Mouse (Mus musculus): ENCODE measurements at regions not wholly inside any gene's neighbourhood (a gene's known extent, or its start where the extent isn't known, plus 50 kb on each side); places are given as distances from the start of the nearest gene placed in this dataset.

DNA sequence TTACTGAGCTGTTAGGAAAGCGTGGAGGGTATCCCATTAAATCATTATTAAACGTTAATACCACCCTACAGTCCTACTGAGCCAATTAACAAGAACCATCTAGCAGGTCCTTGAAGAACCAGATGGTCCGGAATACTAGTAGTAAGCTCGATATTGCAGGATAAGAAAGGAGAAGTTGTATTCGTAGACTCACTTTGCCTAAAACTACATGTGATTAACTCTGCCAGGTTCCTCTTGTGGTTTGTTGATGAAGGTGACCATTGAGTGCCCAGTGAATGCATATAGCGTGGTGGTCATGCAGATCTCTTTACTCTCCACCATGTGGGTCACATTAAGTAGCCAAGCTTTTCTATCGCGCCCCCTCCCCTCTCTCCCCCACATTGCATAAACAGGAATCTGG is 435.0 kb downstream of the Adgrl2 start:
- no peak for DNase-seq

DNA sequence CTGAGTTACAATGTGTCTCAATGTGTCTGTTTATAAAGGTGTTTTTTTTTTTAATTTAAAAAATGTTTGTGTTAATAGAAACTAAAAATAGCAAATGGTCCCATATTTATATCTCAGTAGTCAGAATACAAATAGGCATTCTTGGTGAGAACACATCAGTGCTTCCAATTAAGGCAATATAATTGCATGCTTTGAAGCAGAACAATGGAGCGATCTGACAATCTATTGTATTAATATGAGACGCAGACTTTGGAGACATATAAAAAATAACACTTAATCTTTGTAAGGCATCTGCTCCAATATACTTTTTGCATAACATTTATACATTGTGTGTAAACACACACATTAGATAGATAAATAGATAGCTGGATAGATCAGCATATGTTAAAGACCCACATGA is 439.6 kb downstream of the Adgrl2 start:
- DNase-seq, result no peak

DNA sequence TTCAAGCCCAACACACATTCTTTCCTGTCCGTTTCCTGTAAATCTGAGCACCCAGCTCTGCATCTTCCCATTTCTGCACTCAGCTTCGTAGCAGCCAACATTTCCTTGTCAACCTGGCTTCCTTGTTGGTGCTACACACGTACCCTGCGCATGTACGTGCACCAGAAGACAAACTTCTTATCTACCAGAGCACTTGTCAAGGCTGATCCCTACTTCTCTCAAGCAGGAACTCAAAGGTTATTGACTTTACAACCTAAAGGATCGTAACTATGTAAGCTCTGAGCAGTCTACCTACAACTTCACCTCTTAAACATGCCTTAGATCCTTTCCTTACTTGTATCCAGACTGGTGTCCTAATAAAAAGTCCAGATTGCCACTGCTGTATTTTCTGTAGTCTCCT is 445.4 kb downstream of the Adgrl2 start:
- DNase-seq, result no peak

GRCm38 (mm10) chr3:148542217-148542616 is 448.1 kb downstream of the Adgrl2 start:
- no peak for DNase-seq

- no peak for DNase-seq
These were observed 452.6 kb downstream of the Adgrl2 start for GRCm38 (mm10) chr3:148537669-148538271.

DNA sequence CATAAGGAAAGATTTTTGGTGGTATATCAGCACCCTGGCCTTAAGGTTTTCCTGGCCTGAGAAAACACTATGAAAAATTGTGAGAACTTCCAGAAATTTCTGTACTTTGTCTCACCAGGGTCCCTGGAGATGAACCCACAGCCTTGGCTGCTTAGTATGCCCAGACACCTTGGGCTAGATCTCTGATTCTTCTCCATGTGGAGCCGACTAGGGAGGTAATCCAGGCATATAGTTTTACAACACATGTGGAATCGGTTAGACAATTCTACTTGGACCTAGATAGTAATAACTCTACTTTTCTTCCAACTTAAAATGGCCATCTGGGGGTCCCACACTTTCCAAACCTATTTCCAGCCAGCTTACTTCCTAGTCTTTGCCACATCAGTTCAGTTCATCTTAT is 460.5 kb downstream of the Adgrl2 start:
- DNase-seq, result no peak

DNA sequence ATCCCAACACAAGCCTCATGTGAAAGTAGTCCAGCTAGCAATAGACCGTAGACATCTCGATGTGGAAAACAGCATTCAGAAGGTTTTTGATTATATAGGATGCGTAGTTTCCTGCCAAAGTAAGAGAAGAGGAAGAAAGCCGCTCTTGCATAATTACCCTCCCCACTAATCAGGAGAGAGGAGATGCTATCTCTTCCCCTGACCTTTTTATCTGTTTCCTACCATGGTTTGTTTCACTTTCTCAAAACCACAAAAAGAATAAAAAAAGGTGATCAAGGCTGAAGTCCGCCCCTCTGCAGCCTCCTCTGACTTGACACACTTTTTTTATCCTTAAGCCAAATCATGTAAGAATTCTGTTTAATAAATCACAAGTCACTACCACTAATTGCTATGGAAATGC is 480.0 kb downstream of the Adgrl2 start:
- no peak for DNase-seq

DNA sequence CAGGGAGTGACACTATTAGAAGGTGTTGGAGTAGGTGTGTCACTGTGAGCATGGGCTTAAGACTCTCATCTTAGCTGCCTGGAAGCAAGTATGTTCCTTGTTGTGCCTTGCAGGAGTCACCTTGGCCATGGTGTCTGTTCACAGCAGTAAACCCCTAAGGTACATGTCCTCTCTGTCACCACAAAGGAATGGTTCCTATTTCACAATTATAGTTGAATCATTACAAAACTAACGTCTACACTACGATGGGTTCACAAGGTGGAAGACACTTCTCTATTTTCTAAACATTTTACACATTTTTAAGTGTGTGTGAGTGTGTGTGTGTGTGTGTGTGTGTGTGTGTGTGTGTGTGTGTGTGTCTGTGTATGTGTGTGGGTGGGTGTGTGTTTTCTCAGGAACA is 485.4 kb downstream of the Adgrl2 start:
- DNase-seq, result no peak

DNA sequence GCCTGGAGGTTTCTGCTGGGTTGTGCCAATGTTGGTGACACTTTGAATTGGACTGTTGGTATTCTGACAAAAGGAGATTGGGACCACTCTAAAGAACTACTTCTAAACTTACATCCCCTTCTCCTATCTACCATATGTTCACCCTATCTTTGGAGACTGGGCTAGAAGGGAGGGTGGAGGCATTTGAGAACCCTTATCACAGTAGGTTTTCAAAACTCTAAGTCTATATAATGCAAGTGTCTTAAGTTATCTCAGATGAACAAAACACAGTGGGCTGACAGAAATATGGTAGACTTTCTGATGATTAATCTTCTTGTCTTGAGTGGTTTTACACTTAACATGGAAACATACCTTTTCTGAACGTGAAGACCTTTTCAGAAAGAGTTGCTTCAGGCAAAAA is 486.9 kb downstream of the Adgrl2 start:
- DNase-seq, result no peak

GRCm38 (mm10) chr3:148501801-148502200 is 488.6 kb downstream of the Adgrl2 start:
- DNase-seq, result no peak

DNA sequence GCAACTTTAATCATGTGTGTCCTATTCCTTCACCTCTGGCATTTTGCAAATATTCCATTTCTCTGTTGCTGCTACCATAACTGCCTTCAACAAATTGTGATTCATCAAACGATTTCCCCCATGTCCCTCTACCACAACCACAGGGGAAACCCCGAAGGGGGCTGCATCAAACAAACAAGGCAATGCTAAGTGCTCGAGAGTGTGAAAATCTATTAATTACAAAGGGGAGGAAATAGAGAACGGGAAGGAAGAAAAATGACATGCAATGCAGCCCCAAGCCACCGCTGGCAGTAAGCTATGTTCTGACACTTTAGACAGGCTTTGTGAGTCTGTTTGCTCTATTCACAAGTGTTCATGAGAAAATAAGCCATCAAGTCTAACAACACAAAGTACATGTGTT is 493.7 kb downstream of the Adgrl2 start:
- no peak for DNase-seq

DNA sequence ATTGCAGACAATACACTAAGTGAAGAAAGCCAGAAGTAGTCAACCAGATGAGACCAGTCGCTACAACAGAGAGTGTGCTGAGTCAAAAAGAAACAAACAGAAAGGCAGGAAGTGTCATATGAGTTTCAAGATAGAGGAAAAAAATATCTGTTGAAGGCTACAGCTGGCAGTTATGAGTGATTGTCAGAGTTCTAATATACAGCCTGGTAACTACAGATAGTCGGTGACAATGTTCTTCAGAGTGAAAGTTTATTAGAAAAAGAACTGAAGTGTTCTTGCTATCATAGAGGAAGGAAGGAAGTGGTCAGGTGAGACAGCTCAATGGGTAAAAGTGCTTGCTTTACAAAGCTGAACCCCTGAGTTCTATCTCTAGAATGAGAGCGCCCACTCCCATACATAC is 499.1 kb downstream of the Adgrl2 start:
- no peak for DNase-seq

DNA sequence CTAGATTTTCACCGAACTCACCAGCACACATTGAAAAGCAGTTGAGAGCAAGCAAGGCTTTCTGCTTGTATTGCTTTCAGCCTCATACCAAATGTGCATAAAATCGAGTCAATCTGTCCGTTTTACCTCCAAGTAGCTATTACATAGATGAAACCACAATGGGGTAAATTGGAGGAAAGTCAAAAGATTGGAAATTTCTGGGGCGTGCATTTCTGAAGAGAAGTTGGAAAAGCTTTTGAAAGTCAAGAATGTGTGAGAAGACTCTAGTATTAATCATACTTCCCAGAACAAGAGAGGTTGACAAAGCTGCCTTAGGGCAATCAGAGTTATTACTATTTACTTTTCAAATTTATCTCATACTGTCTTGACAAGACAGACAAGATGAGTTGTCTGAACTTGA is 501.2 kb downstream of the Adgrl2 start:
- DNase-seq, result no peak

DNA sequence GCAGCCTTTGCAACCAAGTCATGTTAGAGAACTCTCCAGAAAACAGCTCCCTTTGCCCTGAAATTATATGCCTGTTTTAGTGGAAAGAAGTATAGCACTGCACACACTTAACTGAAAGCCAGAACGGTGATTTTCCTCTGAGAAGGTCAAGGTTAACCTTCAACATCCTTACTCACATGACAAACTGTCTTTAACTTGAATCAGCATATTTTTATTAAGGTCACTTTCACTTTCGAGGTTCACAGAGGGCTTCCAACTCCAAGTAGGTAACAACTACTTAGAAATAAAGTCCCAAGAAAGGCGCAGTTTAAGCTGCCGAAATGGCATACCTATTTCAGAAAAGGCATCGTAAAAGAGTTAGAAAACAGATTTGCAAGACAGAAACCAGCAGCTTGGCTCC is 502.4 kb downstream of the Adgrl2 start:
- DNase-seq, result no peak

- DNase-seq, result no peak
These were observed 514.5 kb downstream of the Adgrl2 start for GRCm38 (mm10) chr3:148475862-148476261.

DNA sequence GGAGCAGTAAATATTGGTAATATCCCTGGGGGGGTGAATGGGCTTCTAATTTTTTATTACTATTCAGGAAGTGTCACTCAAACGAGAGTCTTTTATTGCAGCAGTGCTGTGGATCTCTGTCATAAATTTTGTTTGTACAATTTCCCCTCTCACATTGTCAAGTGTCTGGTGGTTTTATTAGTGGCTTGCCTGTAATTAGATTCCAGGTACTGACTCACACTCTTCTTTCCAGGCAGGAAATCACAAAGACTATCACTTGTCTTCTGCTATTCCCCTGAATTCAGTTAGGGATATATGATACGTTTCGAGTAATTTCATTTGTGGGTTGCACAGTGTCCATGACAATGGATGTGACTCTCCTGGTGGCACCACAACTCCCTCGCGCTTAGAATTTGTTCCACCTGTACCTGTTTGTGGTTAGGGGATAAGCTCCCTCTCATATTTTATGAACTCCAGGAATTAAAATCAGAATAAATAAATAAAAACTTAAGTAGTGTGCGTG is 517.4 kb downstream of the Adgrl2 start:
- no peak for DNase-seq

- no peak for DNase-seq
These were observed 524.9 kb downstream of the Adgrl2 start for GRCm38 (mm10) chr3:148465456-148465855.

DNA sequence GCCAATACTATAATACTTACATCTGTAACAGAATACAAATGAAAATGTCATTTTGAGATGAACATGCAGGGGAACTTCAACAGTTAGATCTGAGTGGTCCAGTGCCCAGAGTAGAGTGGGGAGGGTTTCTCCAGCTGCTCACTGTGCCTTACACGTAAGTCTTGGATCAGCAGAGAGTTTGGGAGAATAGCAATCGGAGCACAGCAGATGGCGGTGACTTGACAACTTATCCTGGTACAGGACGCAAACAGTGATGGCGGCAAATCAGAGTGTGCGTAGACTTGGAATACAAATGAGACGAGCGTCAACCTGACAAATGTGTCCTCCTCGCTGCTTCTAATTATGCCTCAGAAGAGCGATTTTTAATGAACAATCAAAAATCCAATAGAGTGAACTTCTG is 527.6 kb downstream of the Adgrl2 start:
- DNase-seq, result no peak

DNA sequence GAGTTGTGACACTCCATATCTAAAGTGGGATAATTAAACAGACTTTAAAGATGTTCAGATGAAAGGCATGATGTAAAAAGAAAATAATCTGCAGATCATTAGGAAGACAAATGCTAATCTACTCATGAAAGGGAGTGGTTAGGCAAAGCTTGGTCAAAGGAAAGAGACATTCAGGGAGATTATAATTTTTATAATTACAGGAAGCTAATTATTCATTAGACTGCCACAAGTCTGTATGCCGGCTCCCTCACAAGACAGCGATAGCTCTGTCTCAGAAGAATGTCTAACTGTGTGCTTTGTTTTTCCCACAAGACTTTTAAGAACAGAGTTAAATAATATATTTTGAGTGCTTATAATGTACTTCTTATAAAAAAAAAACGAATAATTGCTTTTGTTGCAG is 541.5 kb downstream of the Adgrl2 start:
- no peak for DNase-seq

DNA sequence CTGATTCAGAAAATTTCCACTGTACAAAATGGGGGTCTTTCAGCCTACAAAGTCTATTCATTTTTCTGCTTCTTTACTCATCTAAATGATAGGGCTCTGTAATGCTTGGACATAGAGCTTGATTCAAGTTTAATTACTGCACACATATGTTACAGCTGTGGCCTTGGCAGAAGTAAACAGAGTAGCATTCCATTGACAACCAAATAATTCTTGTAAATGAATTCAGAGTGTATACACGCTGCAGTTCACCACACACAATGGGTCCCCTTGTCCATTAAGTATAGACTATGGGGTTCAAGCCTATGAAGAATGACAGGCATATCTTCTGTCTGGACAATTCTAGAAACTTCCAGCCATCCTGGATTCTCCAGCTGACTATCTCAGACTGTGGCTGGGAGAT is 541.9 kb downstream of the Adgrl2 start:
- no peak for DNase-seq

DNA sequence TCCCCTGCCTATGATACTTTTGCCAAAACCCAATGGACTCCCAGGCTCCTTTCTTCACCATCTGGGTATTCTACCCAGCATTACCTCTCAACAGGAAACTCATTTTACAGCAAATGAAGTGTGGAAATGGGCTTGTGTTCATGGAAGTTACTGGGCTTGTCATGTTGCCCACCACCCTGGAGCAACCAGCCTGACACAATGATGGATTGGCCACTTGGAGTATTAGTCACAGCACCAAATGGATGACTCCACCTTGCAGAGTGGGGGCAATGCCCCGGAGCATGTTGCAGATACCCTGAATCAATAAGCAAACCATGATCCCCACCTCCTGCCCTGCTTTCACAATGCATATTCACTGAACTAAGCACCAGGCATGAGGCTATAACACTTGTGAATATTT is 543.5 kb downstream of the Adgrl2 start:
- DNase-seq, result no peak

DNA sequence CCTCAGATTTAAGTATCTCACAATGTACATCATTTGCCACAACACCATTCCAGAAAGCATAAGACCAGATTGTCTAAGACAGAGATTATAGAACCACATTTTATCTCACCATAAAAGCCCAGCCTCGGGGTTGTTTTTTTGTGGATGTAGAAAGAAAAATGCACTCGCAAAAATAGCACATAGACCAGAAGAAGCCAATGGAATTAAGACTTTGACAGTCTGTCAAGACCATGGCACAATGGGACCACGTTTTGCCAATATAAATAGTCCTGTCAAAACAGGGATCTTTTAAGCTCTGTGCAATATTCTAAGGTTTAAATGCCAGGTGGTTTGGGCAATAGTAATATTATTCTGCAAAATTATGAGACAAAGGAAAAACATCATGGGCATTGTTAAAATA is 547.3 kb downstream of the Adgrl2 start:
- DNase-seq, result no peak

DNA sequence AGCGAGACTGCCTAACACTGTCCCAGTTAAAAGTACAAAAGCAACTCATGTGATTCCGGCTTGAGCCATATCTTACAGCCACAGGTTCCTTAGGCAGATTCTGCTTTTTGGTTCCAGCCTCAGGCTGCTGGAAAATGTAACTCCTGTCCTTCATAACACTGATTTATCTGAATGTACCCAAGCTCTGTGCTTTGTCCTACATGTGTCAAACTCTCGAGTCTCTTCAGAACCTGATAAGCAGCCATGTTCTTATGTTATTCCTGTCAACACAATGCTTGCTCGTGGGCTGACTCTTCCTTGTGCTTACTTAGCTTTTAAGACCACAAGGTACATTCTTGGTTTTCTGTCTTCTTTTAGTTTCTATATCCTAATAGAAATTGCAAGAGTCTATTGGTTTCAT is 556.3 kb downstream of the Adgrl2 start:
- DNase-seq, result no peak

DNA sequence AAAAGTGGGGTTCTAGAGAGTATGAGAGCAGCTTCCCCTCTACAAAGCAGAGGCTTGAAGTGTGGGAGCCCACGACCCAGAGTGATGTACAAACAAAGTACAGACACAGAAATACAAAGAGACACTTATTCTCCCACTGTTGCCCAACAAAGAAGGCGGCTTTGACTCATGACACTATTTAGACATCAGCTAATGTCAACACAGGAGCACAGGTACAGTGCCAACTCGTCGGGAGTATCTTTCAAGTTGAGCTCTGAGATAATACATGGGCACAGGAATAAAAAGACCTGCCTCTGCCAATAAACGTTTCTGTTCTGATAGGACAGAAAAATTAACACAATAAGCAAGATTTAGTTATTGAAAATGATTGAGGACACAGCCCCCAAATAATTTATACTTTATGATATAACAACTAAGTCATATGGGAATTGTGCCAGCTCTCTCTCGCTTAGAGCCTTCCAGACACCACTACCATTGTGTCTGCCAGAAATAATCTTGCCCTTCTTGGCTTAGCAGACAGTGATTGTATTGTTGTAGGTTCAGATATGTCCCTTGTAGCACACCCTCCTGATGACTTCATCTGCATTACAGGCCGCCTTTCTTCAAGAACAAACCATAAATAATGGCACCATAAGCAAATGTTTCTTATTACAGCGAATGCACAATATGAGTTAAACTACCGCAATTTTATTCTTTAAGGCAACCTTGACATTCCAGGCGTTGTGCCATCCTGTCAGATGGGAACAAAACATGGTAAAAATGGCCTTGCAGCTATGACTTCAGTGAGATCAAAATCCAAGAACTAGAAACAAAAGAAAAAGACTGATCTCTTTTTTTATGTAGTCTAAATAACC is 561.1 kb downstream of the Adgrl2 start:
- DNase-seq, result no peak

DNA sequence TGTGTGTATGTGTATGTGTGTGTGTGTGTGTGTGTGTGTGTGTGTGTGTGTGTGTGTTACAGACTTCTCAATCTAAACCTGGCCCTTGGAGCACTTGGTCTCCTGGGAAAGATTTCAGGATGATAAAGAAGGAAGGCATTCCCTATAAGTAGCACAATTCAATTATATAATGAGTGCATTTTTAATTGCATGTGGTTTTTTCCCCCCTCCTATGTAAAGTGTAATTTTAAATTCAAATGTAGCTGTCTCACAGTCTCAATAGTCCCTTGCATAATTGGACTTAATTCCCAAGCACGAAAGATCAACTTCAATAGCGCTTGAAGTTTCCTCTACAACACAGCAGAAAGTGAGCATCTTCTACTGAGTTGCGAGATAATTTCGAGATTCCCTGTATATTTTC is 566.3 kb downstream of the Adgrl2 start:
- DNase-seq, result no peak

Data from kidney, adult 18-20 months (tissue).